Mouse (Mus musculus): ENCODE measurements around the gene Pigv.

Gene Pigv

DNA sequence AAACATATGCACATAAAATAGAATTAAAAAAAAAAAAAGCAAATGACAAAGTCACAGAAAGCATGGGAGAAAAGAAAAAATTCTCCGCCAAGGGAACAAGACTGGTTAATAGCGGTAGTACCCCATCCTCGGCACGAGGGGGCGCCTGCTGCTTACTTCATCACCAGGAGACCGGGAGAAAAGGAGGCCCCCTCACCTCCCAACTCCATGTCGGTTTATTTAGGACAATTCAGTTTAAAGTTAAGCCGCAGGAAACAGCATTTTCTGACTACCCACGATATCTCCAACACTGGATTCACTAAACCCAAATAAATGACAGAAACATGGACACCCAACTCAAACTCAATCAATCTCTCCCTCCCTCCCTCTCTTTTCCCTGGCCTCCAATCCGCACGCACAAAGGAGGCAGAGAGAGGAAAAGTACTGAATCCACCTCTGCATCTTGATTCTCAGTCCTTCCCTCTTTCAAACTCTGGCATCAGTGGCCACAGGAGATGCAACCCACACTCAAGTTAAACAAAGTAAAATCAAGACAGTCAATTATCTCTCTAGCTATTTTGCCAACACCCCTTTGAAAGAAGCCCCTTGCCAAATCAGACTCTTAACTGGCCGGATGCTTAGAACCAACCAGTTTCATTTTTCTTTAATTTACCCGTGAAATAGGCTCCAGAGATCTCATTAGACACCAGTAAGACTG lies 1.1 kb downstream of the Pigv start:
- DNase-seq = peak; percentile 98

- peak; percentile 92 for DNase-seq
These were observed 2.7 kb downstream of the Pigv start for GRCm38 (mm10) chr4:133669652-133670210.

DNA sequence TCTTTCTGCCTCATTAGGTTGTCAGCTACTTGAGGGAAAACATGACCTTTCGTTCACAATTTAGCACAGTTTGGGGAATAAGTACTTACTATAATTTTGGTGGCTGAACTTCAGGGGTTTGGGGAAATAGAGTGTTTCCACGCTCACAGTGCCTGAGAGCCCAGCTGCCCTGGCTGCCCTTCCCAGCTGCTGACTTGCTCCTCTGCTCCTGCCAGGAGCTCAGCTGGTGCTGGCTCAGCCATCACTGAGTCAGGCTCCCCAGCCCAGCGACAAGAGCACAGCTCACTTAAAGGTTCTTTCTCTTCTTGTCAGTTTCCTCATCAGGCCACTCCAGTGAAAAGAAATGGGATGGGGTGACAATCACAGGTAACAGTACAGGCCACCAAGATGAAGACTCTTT lies 3.9 kb downstream of the Pigv start:
- DNase-seq = peak; percentile 94

GRCm38 (mm10) chr4:133666199-133666598 lies 6.2 kb downstream of the Pigv start:
- DNase-seq = peak; percentile 94

DNA sequence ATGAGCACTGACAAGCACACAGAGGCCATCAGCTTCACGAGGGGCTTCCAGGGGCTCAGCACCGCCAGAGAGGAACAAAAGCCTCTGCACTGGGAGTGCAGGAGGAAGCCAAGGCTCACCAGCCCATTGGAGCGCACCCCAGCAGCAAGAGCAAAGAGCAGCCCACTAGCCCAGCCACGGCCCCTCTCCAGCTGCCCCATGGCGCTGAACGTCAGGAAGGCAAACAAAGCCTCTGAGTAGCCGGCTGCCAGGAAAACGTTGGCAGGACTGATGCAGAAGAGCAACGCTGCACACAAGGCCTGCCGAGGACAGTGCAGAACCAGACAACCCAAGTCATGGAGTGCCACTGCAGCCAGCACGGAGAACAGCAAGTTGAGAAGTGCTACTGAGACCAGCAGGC lies 7.3 kb downstream of the Pigv start:
- DNase-seq = no peak

- DNase-seq = peak; percentile 72
These were observed 9.5 kb downstream of the Pigv start for GRCm38 (mm10) chr4:133662945-133663344.

DNA sequence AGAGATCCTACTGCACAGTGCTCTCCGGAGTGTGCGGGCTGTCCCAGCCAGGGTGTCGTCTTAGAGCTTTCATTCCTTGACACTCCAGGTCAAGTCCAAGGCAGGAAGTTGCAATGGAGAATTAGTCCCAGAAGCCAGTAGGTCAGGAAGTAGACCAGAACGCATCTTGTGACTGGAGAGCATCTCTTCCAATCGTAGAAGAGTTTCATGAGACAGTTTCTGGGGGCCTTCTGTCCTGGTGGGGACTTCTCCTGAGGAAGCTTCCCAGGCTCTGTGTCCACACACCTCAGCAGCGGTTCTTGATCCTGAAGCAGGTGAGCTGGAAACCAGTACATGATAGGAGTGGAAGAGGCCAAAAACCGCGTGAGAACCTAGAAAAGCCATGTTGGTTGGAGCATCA lies 10.0 kb downstream of the Pigv start:
- peak; percentile 90 for DNase-seq

GRCm38 (mm10) chr4:133660193-133661155 lies 12.0 kb downstream of the Pigv start:
- DNase-seq = peak; percentile 99

DNA sequence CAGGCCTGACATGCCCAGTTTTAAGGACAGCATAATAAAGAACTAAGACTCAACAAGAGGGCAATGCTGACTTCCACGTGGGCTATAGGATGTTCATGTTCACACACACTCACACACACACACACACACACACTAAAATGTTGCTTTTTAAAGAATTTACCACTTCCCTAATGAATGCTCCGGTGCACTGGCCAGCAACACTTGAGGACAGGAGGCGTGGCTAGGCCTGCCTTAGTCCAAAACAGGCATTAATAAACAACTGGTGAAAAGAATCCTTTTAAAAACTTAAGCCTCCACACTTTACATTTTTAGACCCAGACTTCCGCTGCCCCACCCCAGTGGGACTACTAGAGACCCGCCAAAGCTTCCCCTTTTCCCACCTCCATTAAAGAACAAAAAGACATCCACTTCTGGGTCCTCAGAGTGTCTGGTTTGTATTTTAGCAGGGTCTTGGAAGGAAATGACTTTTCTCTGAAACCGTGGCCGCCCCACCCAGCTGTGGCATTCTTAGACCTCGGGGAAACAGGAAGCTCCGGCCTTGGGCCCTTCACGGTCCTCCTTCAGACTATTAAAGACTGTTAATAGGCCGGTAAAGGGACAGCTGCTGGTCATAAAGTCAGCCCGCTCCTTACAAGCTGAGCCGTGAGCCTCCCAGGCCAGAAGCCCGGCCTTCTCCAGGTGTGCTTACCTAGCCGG lies 12.8 kb downstream of the Pigv start:
- peak; percentile 98 for DNase-seq

- peak; percentile 76 for DNase-seq
These were observed 13.7 kb downstream of the Pigv start for GRCm38 (mm10) chr4:133658729-133659128.

- DNase-seq = peak; percentile 82
These were observed 14.5 kb downstream of the Pigv start for GRCm38 (mm10) chr4:133657829-133658458.

DNA sequence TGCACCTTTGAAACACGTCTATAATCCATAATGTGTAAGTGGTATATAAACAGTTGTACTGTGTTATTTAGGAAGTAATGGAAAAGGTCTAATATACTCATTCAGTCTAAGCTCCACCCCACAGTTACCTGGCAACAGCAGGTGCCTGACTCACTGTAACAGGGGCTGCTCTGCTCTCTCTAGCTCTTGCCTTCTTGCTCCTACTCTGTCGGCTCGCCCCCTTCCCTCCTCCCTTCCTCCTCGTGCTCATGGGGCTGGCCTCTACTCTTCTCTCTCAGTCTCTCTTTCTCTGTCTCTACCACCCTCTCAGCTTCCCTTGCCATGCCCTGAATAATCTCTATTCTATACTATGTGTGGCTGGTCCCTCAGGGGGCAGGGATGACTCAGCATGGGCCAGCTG lies 15.4 kb downstream of the Pigv start:
- DNase-seq = peak; percentile 78

DNA sequence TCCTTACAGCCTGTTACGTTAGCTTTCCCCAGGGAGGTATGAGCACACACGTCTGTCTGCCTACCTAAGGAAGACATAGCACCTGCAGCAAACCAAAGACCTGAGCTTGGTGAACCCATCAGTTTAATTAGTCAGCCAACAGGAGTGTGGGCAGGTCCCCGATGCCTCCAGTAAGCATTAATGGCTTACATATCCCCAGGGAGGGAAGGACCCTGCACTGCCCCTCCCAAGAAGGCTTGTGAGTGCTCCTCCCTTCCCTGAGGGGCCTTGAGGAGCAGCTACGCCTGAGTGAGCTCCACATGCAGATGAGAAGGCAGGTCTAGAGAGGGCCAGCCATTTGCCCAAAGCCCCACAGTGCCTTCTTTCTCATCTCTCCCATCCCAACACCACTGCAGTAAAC lies 16.2 kb downstream of the Pigv start:
- DNase-seq = peak; percentile 88

- DNase-seq = peak; percentile 75
These were observed 18.4 kb downstream of the Pigv start for GRCm38 (mm10) chr4:133654070-133654469.

GRCm38 (mm10) chr4:133652746-133653145 lies 19.7 kb downstream of the Pigv start:
- peak; percentile 68 for DNase-seq

- DNase-seq = no peak
These were observed 20.5 kb downstream of the Pigv start for GRCm38 (mm10) chr4:133651986-133652385.

- DNase-seq = peak; percentile 92
These were observed 21.0 kb downstream of the Pigv start for GRCm38 (mm10) chr4:133651445-133651844.

GRCm38 (mm10) chr4:133649989-133650699 lies 22.3 kb downstream of the Pigv start, which contains the start of gene Zdhhc18:
TSS of gene Zdhhc18 (minus strand) at chr4:133650154.
- DNase-seq = peak; percentile 97

DNA sequence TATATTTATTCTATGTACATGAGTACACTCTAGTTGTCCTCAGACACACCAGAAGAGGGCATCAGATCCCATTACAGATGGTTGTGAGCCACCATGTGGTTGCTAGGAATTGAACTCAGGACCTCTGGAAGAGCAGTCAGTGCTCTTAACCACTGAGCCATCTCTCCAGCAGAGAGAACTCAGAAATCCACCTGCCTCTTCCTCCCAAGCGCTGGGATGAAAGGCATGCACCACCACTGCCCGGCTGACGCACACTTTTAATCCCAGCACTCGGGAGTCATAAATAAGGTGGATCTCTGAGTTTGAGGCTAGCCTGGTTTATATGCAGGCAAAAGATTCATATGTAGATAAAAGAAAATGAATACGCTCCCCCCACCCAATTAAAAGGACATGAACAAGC lies 23.0 kb downstream of the Pigv start:
- peak; percentile 63 for DNase-seq

- peak; percentile 78 for DNase-seq
These were observed 26.8 kb downstream of the Pigv start for GRCm38 (mm10) chr4:133645680-133646079.

DNA sequence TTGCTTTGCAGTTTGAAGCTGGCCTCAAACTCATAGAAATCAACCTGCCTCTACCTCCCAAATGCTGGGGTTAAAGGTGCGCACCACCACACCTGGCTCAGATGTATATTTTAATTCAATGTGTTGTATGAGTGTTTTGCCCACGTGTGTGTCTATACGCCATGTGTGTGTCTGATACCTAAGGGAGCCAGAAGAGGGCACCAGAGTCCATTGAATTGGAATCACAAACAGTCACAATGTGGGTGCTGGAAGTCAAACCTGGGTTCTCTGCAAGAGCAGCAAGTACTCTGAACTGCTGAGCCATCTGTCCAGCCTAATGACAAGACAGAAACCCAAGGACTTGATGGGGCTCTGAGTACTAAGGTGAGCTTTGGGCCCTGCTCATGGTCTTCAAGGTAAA lies 27.3 kb downstream of the Pigv start:
- DNase-seq = no peak

GRCm38 (mm10) chr4:133634043-133634410 lies 38.4 kb downstream of the Pigv start:
- peak; percentile 79 for DNase-seq

All from heart, adult 11 months (tissue).